8 mouse cellular contexts compared by ENCODE assay signal in genomic region chr16:18459955-18460370, GRCm38 (mm10). TPM values are rescaled to one million over a fixed set of nuclear protein-coding genes. Genes with fewer than 3 reads are reported as not detected.
DNase-seq lines count a peak whose midpoint lies in the region; ATAC-seq lines count a peak whose summit lies in the region.

No protein-coding gene starts in this region.

- peak; percentile 20 for DNase-seq in gastrocnemius, postnatal 10 days
- DNase-seq in gastrocnemius, postnatal 25 days: no peak
- DNase-seq in WW6 (ENCODE audit: low read depth, low spot score): peak; percentile 78
- DNase-seq in heart, adult 18-20 months: peak; percentile 45 to 74
- no peak for DNase-seq in urinary bladder, postnatal 10 days (ENCODE audit: low spot score)

- H3K4me3 ChIP-seq in intestine, embryonic 15.5 days (replicated peaks): no peak overlapping the region
- no peak overlapping the region for H3K4me3 ChIP-seq in stomach, embryonic 14.5 days (ENCODE audit: low read depth, low read length)

- H3K27me3 ChIP-seq in intestine, embryonic 15.5 days (replicated peaks): no peaks in the 10 kb centered on the region
- no peaks in the 10 kb centered on the region for H3K27me3 ChIP-seq in stomach, embryonic 14.5 days (ENCODE audit: control insufficient read depth, insufficient read depth, low read length)

- 5% methylated on average over 11 of the region's 11 CpGs for WGBS in intestine, embryonic 15.5 days
- 5% methylated on average over 11 of the region's 11 CpGs for WGBS in stomach, embryonic 14.5 days

- 0 out of 2 replicates have a peak, but pooled peaks cover 4% of the 10 kb centered on the region for H3K36me3 ChIP-seq in intestine, embryonic 15.5 days
- H3K36me3 ChIP-seq in stomach, embryonic 14.5 days (ENCODE audit: control insufficient read depth, insufficient read depth, low read length): peaks cover 2% of the 10 kb centered on the region; the same call in 1 of the 2 replicates

- H3K27ac ChIP-seq in intestine, embryonic 15.5 days: peak overlapping the region; percentile 36; the same call in 1 of the 2 replicates
- H3K27ac ChIP-seq in stomach, embryonic 14.5 days (ENCODE audit: low read length): no peak overlapping the region

- H3K9me3 ChIP-seq in intestine, embryonic 15.5 days: no peaks in the 10 kb centered on the region
- no peaks in the 10 kb centered on the region for H3K9me3 ChIP-seq in stomach, embryonic 14.5 days (ENCODE audit: control insufficient read depth, low read depth, low read length)

- ATAC-seq in intestine, embryonic 15.5 days: peak; percentile 88
- peak; percentile 85 for ATAC-seq in megakaryocyte progenitor cell, adult 5-6 weeks (replicated peaks; ENCODE audit: poor library complexity)
- peak; percentile 60; the same call in 1 of the 2 replicates for ATAC-seq in stomach, embryonic 14.5 days (ENCODE audit: insufficient number of reproducible peaks, insufficient read depth, low FRiP score, low read depth)

- peak overlapping the region; percentile 44 for H3K4me2 ChIP-seq in intestine, embryonic 15.5 days (replicated peaks)
- H3K4me2 ChIP-seq in stomach, embryonic 14.5 days (replicated peaks; ENCODE audit: low read depth, low read length): peak overlapping the region; percentile 13

- H3K9ac ChIP-seq in intestine, embryonic 15.5 days: peak overlapping the region; percentile 26
- no peak overlapping the region for H3K9ac ChIP-seq in stomach, embryonic 14.5 days (replicated peaks; ENCODE audit: low read depth, low read length)

- H3K4me1 ChIP-seq in intestine, embryonic 15.5 days (replicated peaks): peaks cover 18% of the 10 kb centered on the region
- H3K4me1 ChIP-seq in stomach, embryonic 14.5 days (ENCODE audit: control insufficient read depth, insufficient read depth, low read length): peaks cover 11% of the 10 kb centered on the region; the same call in 1 of the 2 replicates

RNA-seq across cellular contexts. Expression of gene Comt, which starts 33.3 kb away (rescaled TPM):
- total RNA-seq in gastrocnemius, postnatal 10 days (2021): 10 to 100 TPM; 44.1 to 47.3 TPM
- 10 to 100 TPM; 33.3 to 44.8 TPM for total RNA-seq in gastrocnemius, postnatal 25 days (2021)
- 100 to 1,000 TPM; 123 to 141 TPM for total RNA-seq in heart, adult 18-20 months (2021)
- polyA plus RNA-seq in intestine, embryonic 15.5 days (2015; fragmentation: Nextera tagmentation; extraction: Ambion mirVana): 89.5 and 97.1 TPM in 2 replicates
- total RNA-seq in megakaryocyte progenitor cell, adult 5-6 weeks (2015): 42.8 and 55.1 TPM in 2 replicates
- total RNA-seq in megakaryocyte progenitor cell, adult 5-6 weeks (2017): 42.3 and 47.1 TPM in 2 replicates
- 94.3 and 99.0 TPM in 2 replicates for polyA plus RNA-seq in stomach, embryonic 14.5 days (2014; fragmentation: Nextera tagmentation; extraction: Ambion mirVana)

RNA-seq across cellular contexts. Expression of gene Txnrd2, which starts 33.8 kb away (rescaled TPM):
- 10 to 100 TPM; 12.9 to 13.6 TPM for total RNA-seq in gastrocnemius, postnatal 10 days (2021)
- 10 to 100 TPM; 16.0 to 16.9 TPM for total RNA-seq in gastrocnemius, postnatal 25 days (2021)
- 10 to 100 TPM; 42.9 to 44.4 TPM for total RNA-seq in heart, adult 18-20 months (2021)
- polyA plus RNA-seq in intestine, embryonic 15.5 days (2015; fragmentation: Nextera tagmentation; extraction: Ambion mirVana): 25.4 and 25.8 TPM in 2 replicates
- 14.3 and 23.0 TPM in 2 replicates for total RNA-seq in megakaryocyte progenitor cell, adult 5-6 weeks (2015)
- total RNA-seq in megakaryocyte progenitor cell, adult 5-6 weeks (2017): 12.5 and 20.6 TPM in 2 replicates
- polyA plus RNA-seq in stomach, embryonic 14.5 days (2014; fragmentation: Nextera tagmentation; extraction: Ambion mirVana): 18.5 and 18.8 TPM in 2 replicates

RNA-seq across cellular contexts. Expression of gene Gnb1l, which starts 38.5 kb away (rescaled TPM):
- total RNA-seq in gastrocnemius, postnatal 10 days (2021): 1 to 10 TPM; 4.3 to 4.6 TPM
- total RNA-seq in gastrocnemius, postnatal 25 days (2021): 1 to 10 TPM; 3.4 to 3.6 TPM
- total RNA-seq in heart, adult 18-20 months (2021): 1 to 10 TPM; 6.1 to 6.4 TPM
- 13.8 and 14.0 TPM in 2 replicates for polyA plus RNA-seq in intestine, embryonic 15.5 days (2015; fragmentation: Nextera tagmentation; extraction: Ambion mirVana)
- 6.4 and 7.3 TPM in 2 replicates for total RNA-seq in megakaryocyte progenitor cell, adult 5-6 weeks (2015)
- 2.4 and 8.8 TPM in 2 replicates for total RNA-seq in megakaryocyte progenitor cell, adult 5-6 weeks (2017)
- polyA plus RNA-seq in stomach, embryonic 14.5 days (2014; fragmentation: Nextera tagmentation; extraction: Ambion mirVana): 12.3 and 15.5 TPM in 2 replicates

RNA-seq across cellular contexts. Expression of gene Rtl10, which starts 38.7 kb away (rescaled TPM):
- 1 to 10 TPM; 3.9 to 5.2 TPM for total RNA-seq in gastrocnemius, postnatal 10 days (2021)
- 1 to 10 TPM; 2.4 to 3.1 TPM for total RNA-seq in gastrocnemius, postnatal 25 days (2021)
- 1 to 10 TPM; 3.9 to 4.1 TPM for total RNA-seq in heart, adult 18-20 months (2021)
- 3.2 and 3.4 TPM in 2 replicates for polyA plus RNA-seq in intestine, embryonic 15.5 days (2015; fragmentation: Nextera tagmentation; extraction: Ambion mirVana)
- total RNA-seq in megakaryocyte progenitor cell, adult 5-6 weeks (2015): 5.8 and 8.1 TPM in 2 replicates
- 2.6 and 4.1 TPM in 2 replicates for total RNA-seq in megakaryocyte progenitor cell, adult 5-6 weeks (2017)
- polyA plus RNA-seq in stomach, embryonic 14.5 days (2014; fragmentation: Nextera tagmentation; extraction: Ambion mirVana): 3.1 and 3.5 TPM in 2 replicates

Comparison
In these comparisons a context has a peak if more than half of its experiments do, and no peak if none do; other contexts are left out.
1. DNase-seq: peak in gastrocnemius, postnatal 10 days (single experiment), WW6 (single experiment) and heart, adult 18-20 months (2 of 2); none in gastrocnemius, postnatal 25 days (single experiment) and urinary bladder, postnatal 10 days (single experiment).
2. Peak in every context shown above with its lines, with median percentiles within 50 percentile points of each other: ATAC-seq.